Mouse (Mus musculus): ENCODE data around the gene Nrp1.

The Nrp1 gene

GRCm38 (mm10) chr8:128404876-128405275 lies 46.5 kb downstream of the Nrp1 start:
- ChIA-PET CTCF (interaction anchor here in 1 of 4 experiments (0.6 kb wide), 1 partner anchor 54 kb away, joined by 4 read pairs; no protein-coding TSS in a partner anchor), POLR2A (no interaction called here)

GRCm38 (mm10) chr8:128413381-128413780 lies 55.0 kb downstream of the Nrp1 start:
- ChIA-PET CTCF (no interaction called here), POLR2A (no interaction called here)

- POLR2A ChIA-PET: interaction anchor here in 1 of 4 experiments (0.6 to 0.7 kb wide), 2 partner anchors 316 to 638 kb away, joined by 3 read pairs; no protein-coding TSS in a partner anchor
Measured at GRCm38 (mm10) chr8:128415730-128416684, 57.6 kb downstream of the Nrp1 start.

GRCm38 (mm10) chr8:128416896-128417295 lies 58.5 kb downstream of the Nrp1 start:
- ChIA-PET POLR2A (interaction anchor here in 1 of 4 experiments (0.6 kb wide), 1 partner anchor 315 kb away, joined by 3 read pairs; no protein-coding TSS in a partner anchor), CTCF (interaction anchor here in 1 of 4 experiments (0.6 kb wide), 1 partner anchor 721 kb away, joined by 3 read pairs; no protein-coding TSS in a partner anchor)

More at GRCm38 (mm10) chr8:128415730-128416684, 57.6 kb downstream of the Nrp1 start:
- CTCF ChIA-PET: interaction anchor here in 1 of 4 experiments (0.7 kb wide), 1 partner anchor 710 kb away, joined by 5 read pairs; no protein-coding TSS in a partner anchor

GRCm38 (mm10) chr8:128417956-128418796 lies 59.8 kb downstream of the Nrp1 start:
- CTCF ChIA-PET: interaction anchor here in 2 of 4 experiments (0.7 kb wide), 2 partner anchors 69 to 613 kb away, joined by 6 to 11 read pairs; no protein-coding TSS in a partner anchor

GRCm38 (mm10) chr8:128419984-128420383 lies 61.6 kb downstream of the Nrp1 start:
- POLR2A ChIA-PET: no interaction called here
- CTCF ChIA-PET: no interaction called here

More at GRCm38 (mm10) chr8:128417956-128418796, 59.8 kb downstream of the Nrp1 start:
- POLR2A ChIA-PET: no interaction called here

GRCm38 (mm10) chr8:128420402-128420801 lies 62.0 kb downstream of the Nrp1 start:
- POLR2A ChIA-PET: no interaction called here
- CTCF ChIA-PET: no interaction called here

- ChIA-PET CTCF (no interaction called here), POLR2A (no interaction called here)
Measured at GRCm38 (mm10) chr8:128423813-128424212, 65.4 kb downstream of the Nrp1 start.

GRCm38 (mm10) chr8:128424626-128425333 lies 66.4 kb downstream of the Nrp1 start:
- ChIA-PET CTCF (interaction anchor here in 1 of 4 experiments (0.6 kb wide), 1 partner anchor 44 kb away, joined by 3 read pairs; no protein-coding TSS in a partner anchor), POLR2A (interaction anchor here in 2 of 4 experiments (0.6 kb wide), 3 partner anchors 161 to 1924 kb away, joined by 3 to 5 read pairs (median 3); no protein-coding TSS in a partner anchor)

- ChIA-PET CTCF (no interaction called here), POLR2A (no interaction called here)
Measured at GRCm38 (mm10) chr8:128427071-128427470, 68.7 kb downstream of the Nrp1 start.

GRCm38 (mm10) chr8:128428971-128429370 lies 70.6 kb downstream of the Nrp1 start:
- POLR2A ChIA-PET: no interaction called here
- CTCF ChIA-PET: no interaction called here

- CTCF ChIA-PET: no interaction called here
- POLR2A ChIA-PET: no interaction called here
Measured at GRCm38 (mm10) chr8:128431082-128431481, 72.7 kb downstream of the Nrp1 start.

GRCm38 (mm10) chr8:128435749-128436148 lies 77.3 kb downstream of the Nrp1 start:
- POLR2A ChIA-PET: no interaction called here
- CTCF ChIA-PET: no interaction called here

GRCm38 (mm10) chr8:128437156-128437825 lies 78.9 kb downstream of the Nrp1 start:
- CTCF ChIA-PET: interaction anchor here in 2 of 4 experiments (0.6 to 0.7 kb wide), 2 partner anchors 58 to 308 kb away, joined by 3 to 7 read pairs; no protein-coding TSS in a partner anchor
- POLR2A ChIA-PET: interaction anchor here in 2 of 4 experiments (0.6 to 0.7 kb wide), 2 partner anchors 19 to 47 kb away, joined by 3 read pairs; no protein-coding TSS in a partner anchor

GRCm38 (mm10) chr8:128441407-128441806 lies 83.0 kb downstream of the Nrp1 start:
- POLR2A ChIA-PET: no interaction called here
- CTCF ChIA-PET: interaction anchor here in 1 of 4 experiments (0.6 kb wide), 1 partner anchor 19 kb away, joined by 5 read pairs; no protein-coding TSS in a partner anchor

GRCm38 (mm10) chr8:128445596-128445995 lies 87.2 kb downstream of the Nrp1 start:
- ChIA-PET CTCF (no interaction called here), POLR2A (interaction anchor here in 1 of 4 experiments (0.6 kb wide), 1 partner anchor 76 kb away, joined by 4 read pairs; no protein-coding TSS in a partner anchor)

GRCm38 (mm10) chr8:128446636-128447035 lies 88.2 kb downstream of the Nrp1 start:
- CTCF ChIA-PET: no interaction called here
- POLR2A ChIA-PET: no interaction called here

GRCm38 (mm10) chr8:128447320-128447719 lies 88.9 kb downstream of the Nrp1 start:
- CTCF ChIA-PET: interaction anchor here in 1 of 4 experiments (0.6 kb wide), 1 partner anchor 9 kb away, joined by 3 read pairs; no protein-coding TSS in a partner anchor
- POLR2A ChIA-PET: interaction anchor here in 1 of 4 experiments (0.5 kb wide), 1 partner anchor 604 kb away, joined by 3 read pairs; no protein-coding TSS in a partner anchor

All from embryonic stem cell, embryonic (primary cell).